Mouse (Mus musculus): Measurements from ENCODE around the gene Bcl2l14. TPM values are rescaled to one million over a fixed set of nuclear protein-coding genes. Genes with fewer than 3 reads are reported as not detected.

Gene Bcl2l14
- not detected in 2 replicates for polyA plus RNA-seq (2021; fragmentation: Nextera tagmentation)
- long read RNA-seq, experiment 1: 0 reads
- long read RNA-seq, experiment 2: 0 reads

GRCm38 (mm10) chr6:134396018-134396417 is at the start of gene Bcl2l14:
Gene Bcl2l14 (plus strand): TSS chr6:134396318.

Other genes starting within 250 kb of the Bcl2l14 start
- 3.0 and 10.5 TPM in 2 replicates for gene Lrp6, start 170.6 kb downstream of the Bcl2l14 start, polyA plus RNA-seq (2021; fragmentation: Nextera tagmentation)
- gene Mansc1, start 236.2 kb downstream of the Bcl2l14 start, polyA plus RNA-seq (2021; fragmentation: Nextera tagmentation): 4.7 and 8.9 TPM in 2 replicates
- gene Borcs5, start 243.2 kb downstream of the Bcl2l14 start, polyA plus RNA-seq (2021; fragmentation: Nextera tagmentation): 65.2 and 72.1 TPM in 2 replicates

Data from left cerebral cortex, adult 6 months (tissue).